Mouse (Mus musculus) heart, adult 2 months (tissue): ENCODE data around the gene Stxbp6.

Experiments used
- CTCF ChIP-seq: fragments of 200-600 bp; IDR thresholded peaks from 2 replicates; pipeline ENCODE4 v1.8.1; 2022; ENCODE audit warnings: antibody characterized with exemption, mild to moderate bottlenecking, moderate library complexity
- EP300 ChIP-seq: fragments of 200-500 bp; IDR thresholded peaks from 2 replicates; pipeline ENCODE4 v1.6.1; 2011; ENCODE audit warnings: low read depth, low read length, control low read depth; ENCODE audit not compliant: insufficient read depth
- POLR2A ChIP-seq: fragments of 200-500 bp; IDR thresholded peaks from 2 replicates; pipeline ENCODE4 v1.6.1; 2011; ENCODE audit warnings: mild to moderate bottlenecking, low read depth, low read length, control low read depth; ENCODE audit not compliant: insufficient read depth

GRCm38 (mm10) chr12:44975266-44975665 lies 99.2 kb downstream of the Stxbp6 start:
- TF ChIP-seq CTCF: no peak
- no peak for TF ChIP-seq EP300
- TF ChIP-seq POLR2A: no peak
